Mouse (Mus musculus): ENCODE data around the gene Auts2. TPM values are rescaled to one million over a fixed set of nuclear protein-coding genes. Genes with fewer than 3 reads are reported as not detected.
A peak's percentile ranks its signal among the peaks of the same experiment; 100 is the strongest.

The Auts2 gene
- polyA plus RNA-seq, 1 experiment from 2014 or later, result 69.8 TPM

DNA sequence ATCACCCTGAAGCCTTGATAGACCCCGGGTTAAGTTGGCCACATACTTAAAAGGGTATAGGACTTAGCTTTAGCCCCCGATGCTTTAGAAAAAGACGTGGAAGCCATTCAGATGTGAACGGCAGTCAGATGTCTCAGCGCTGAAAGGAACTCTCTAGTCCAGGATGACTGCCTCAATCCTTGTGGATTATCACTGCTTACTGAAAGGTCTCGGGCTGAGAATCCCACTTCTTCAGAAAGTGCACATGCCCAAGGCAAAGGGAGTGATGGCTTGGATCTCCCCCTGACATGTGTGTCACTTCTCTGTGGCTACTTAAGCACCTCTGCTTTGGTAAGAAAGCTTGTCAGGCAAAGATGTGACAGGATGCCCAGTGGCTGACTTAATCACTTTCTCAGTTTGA, 450.4 kb downstream of the Auts2 start:
- peaks cover 22% of the 10 kb centered on the region for H3K4me1 ChIP-seq
- no peak for ATAC-seq (ENCODE audit: insufficient number of reproducible peaks, insufficient read depth, low FRiP score, low TSS enrichment, low read depth)
- no peak overlapping the region for H3K4me3 ChIP-seq
- no peak overlapping the region for H3K4me2 ChIP-seq
- no peak overlapping the region for H3K9ac ChIP-seq
- WGBS, result 64% methylated on average over 6 of the region's 6 CpGs
- H3K36me3 ChIP-seq, result peaks cover 3% of the 10 kb centered on the region; the same call in 1 of the 2 replicates
- H3K9me3 ChIP-seq, result no peaks in the 10 kb centered on the region
- H3K27me3 ChIP-seq, result no peaks in the 10 kb centered on the region
- H3K27ac ChIP-seq, result no peak overlapping the region

DNA sequence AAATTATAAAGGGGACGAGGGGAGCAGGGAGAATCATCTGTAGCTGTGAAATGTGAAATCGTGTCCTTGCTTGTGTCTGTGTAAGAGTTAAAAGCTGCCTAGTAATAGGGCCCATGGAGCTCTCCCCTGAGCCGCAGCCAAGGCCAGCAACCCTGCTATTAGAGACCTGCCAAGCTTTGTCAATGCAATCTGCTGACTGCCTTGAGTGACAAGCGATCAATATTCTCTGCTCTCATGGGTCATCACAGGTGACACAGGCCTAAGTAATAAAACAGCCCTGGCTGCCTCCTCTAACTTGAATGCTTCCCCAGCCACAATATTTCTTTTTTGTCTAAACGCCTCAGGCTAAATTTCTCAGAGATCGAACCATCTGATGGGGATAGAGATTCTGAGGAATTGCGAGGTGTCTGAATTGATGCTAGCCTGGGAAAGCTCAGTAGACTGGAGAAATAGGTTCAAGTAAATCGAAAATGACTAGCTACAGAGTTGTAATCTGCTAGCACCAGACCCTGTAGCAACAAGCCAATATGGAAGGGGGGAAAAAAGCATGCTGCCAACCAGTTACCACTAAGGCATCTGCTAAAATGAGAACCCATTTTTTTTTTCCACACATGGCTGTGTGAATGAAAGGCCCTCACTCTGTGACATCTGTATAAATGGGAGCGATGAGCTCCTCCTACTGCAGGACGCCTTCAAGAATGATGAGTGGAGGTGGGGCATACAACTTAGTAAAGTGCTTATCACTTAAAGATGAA, 453.5 kb downstream of the Auts2 start:
- 60% methylated on average over 10 of the region's 10 CpGs for WGBS
- Histone ChIP-seq H3K27me3 (no peaks in the 10 kb centered on the region), H3K9me3 (no peaks in the 10 kb centered on the region), H3K27ac (no peak overlapping the region), H3K4me3 (no peak overlapping the region), H3K4me2 (no peak overlapping the region), H3K9ac (no peak overlapping the region), H3K4me1 (peaks cover 27% of the 10 kb centered on the region), H3K36me3 (no peaks in the 10 kb centered on the region)
- no peak for ATAC-seq (ENCODE audit: insufficient number of reproducible peaks, insufficient read depth, low FRiP score, low TSS enrichment, low read depth)

DNA sequence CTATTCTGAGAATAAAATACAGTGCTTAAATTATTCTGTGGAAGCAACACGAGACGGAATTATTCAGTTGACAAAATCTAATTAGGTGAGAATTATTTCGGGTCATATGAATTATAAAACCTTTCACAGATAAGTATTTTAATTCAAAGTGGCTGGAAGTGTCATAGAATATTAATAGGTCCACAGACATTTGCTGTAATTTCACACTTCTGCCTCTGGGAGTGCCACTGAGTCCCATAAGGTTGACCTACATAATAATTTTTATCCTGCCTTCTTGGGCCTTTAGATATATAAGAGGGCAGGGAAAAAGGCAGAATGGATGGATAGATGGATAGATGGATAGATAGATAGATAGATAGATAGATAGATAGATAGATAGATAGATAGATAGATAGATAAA, 454.6 kb downstream of the Auts2 start:
- 87% methylated on average over 3 of the region's 3 CpGs for WGBS
- Histone ChIP-seq H3K36me3 (no peaks in the 10 kb centered on the region), H3K27me3 (no peaks in the 10 kb centered on the region), H3K4me2 (no peak overlapping the region), H3K4me3 (no peak overlapping the region), H3K9me3 (no peaks in the 10 kb centered on the region), H3K27ac (no peak overlapping the region), H3K4me1 (peaks cover 35% of the 10 kb centered on the region), H3K9ac (no peak overlapping the region)
- no peak for ATAC-seq (ENCODE audit: insufficient number of reproducible peaks, insufficient read depth, low FRiP score, low TSS enrichment, low read depth)

DNA sequence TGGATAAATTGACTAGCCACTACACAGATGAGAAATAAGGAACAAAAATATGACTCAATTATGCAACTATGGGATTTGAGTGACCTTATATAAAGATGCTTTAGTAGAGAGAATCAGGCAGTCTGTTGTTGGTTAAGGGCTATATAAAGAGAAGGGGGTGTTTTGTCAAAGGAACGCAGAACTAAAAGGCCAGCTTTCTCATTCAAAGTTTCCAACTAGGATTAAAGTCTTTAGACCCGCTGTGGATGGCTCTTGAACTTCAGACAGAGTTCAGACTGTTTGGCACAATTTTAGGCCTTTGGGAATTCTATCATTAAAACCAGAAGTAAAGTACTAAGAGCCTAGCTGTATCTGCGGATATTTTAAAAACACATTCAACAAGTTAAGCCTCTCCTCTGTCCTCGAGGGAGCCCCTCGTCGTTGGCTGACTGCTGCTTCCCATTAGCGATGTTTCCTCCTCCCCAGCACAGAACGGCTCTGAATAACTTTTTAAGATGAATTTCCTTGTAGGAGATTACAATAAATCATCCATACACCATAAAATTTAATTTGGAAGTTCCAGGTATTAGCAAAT, 459.3 kb downstream of the Auts2 start:
- Histone ChIP-seq H3K4me3 (no peak overlapping the region), H3K27me3 (no peaks in the 10 kb centered on the region), H3K9me3 (no peaks in the 10 kb centered on the region), H3K4me1 (peaks cover 34% of the 10 kb centered on the region), H3K36me3 (no peaks in the 10 kb centered on the region), H3K27ac (peak overlapping the region; percentile 44; the same call in 1 of the 2 replicates), H3K9ac (no peak overlapping the region), H3K4me2 (peak overlapping the region; percentile 20)
- 13% methylated on average over 8 of the region's 8 CpGs for WGBS
- peak; percentile 69; the same call in 1 of the 2 replicates for ATAC-seq (ENCODE audit: insufficient number of reproducible peaks, insufficient read depth, low FRiP score, low TSS enrichment, low read depth)

DNA sequence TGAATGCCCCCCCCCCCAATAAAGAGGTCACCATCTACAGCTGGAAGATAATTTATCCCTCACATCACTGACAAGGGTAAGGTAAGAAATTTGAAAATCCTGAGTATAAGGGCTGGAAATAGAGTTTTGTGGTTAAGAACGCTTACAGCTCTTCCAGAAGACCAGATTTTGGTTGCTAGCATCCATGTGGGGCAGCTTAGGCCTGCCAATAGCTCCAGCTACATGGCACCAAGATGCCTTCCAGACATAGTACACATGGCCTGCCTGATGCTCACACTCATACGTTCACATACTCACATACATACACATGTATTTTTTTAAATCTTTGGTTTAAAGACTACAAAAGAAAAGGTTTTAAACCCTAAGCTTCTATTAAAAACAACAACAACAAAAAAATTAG, 467.2 kb downstream of the Auts2 start:
- Histone ChIP-seq H3K27ac (peak overlapping the region; percentile 79; the same call in 1 of the 2 replicates), H3K4me3 (no peak overlapping the region), H3K4me2 (no peak overlapping the region), H3K36me3 (no peaks in the 10 kb centered on the region), H3K9ac (no peak overlapping the region), H3K9me3 (no peaks in the 10 kb centered on the region), H3K27me3 (no peaks in the 10 kb centered on the region), H3K4me1 (peaks cover 51% of the 10 kb centered on the region)
- no peak for ATAC-seq (ENCODE audit: insufficient number of reproducible peaks, insufficient read depth, low FRiP score, low TSS enrichment, low read depth)
- WGBS, result 43% methylated on average over 2 of the region's 2 CpGs

DNA sequence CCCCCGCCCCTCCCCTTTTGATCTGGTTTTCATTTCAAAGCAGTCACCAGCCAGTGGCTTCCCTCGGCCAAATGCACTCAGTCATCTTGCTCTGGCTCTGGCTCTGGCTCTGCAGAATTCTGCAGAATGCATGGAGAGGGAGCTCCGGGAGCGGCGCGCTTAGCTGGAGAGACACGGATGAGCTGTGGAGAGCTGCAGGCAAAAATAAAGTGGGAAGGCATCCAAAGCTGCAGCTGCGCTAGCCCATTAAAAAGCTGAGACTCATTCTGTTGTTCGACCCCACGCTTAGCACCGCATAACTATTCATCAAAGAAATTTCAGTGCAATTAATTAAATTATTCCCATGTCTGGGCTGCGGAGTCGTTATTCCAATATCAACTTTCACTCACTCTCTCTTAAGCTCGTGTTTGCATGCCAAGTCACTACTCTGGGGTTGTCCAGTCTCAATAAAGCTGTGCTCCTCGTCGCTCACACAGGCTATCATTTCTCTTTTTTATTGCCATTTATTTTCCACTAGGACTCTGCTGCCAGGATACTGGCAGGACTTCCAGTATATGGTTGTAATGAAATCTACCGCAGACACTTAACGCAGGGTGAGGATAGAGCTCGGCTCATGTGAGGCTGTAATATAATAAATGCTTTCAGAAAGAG, 468.3 kb downstream of the Auts2 start:
- ATAC-seq (ENCODE audit: insufficient number of reproducible peaks, insufficient read depth, low FRiP score, low TSS enrichment, low read depth), result peak; percentile 78
- Histone ChIP-seq H3K4me1 (peaks cover 51% of the 10 kb centered on the region), H3K36me3 (0 out of 2 replicates have a peak, but pooled peaks cover 5% of the 10 kb centered on the region), H3K27me3 (no peaks in the 10 kb centered on the region), H3K9me3 (no peaks in the 10 kb centered on the region; the same call in 1 of the 2 replicates), H3K4me2 (peak overlapping the region; percentile 51), H3K9ac (no peak overlapping the region), H3K27ac (peak overlapping the region; percentile 79), H3K4me3 (peak overlapping the region; percentile 6; the same call in 1 of the 2 replicates)
- WGBS, result 5% methylated on average over 19 of the region's 19 CpGs

DNA sequence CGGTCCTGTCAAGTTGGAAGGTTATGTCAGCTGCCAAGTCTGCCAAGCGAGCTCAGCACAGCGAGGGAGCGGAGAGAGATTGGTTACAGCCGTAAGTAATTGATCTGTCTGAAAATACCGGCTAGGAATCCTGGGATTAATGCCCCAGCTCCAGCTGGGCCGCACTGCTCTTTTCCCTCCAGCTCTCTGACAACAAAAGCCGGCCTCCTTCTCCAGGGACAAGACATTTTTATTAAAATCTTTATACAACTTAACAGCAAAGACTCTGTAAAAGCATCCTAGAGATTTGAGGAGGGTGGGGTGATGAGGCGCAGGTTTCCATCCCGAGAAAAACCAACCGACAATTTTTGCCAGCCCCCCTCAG, 468.8 kb downstream of the Auts2 start:
- no peaks in the 10 kb centered on the region for H3K27me3 ChIP-seq
- peak overlapping the region; percentile 79 for H3K27ac ChIP-seq
- H3K36me3 ChIP-seq, result 0 out of 2 replicates have a peak, but pooled peaks cover 5% of the 10 kb centered on the region
- 0 out of 2 replicates have a peak overlapping the region, but pooled peaks have one; percentile 6 for H3K4me3 ChIP-seq
- H3K9me3 ChIP-seq, result no peaks in the 10 kb centered on the region; the same call in 1 of the 2 replicates
- ATAC-seq (ENCODE audit: insufficient number of reproducible peaks, insufficient read depth, low FRiP score, low TSS enrichment, low read depth), result peak; percentile 78
- peaks cover 51% of the 10 kb centered on the region for H3K4me1 ChIP-seq
- 2% methylated on average over 11 of the region's 11 CpGs for WGBS
- peak overlapping the region; percentile 51 for H3K4me2 ChIP-seq
- H3K9ac ChIP-seq, result 0 out of 2 replicates have a peak overlapping the region, but pooled peaks have one; percentile 11

DNA sequence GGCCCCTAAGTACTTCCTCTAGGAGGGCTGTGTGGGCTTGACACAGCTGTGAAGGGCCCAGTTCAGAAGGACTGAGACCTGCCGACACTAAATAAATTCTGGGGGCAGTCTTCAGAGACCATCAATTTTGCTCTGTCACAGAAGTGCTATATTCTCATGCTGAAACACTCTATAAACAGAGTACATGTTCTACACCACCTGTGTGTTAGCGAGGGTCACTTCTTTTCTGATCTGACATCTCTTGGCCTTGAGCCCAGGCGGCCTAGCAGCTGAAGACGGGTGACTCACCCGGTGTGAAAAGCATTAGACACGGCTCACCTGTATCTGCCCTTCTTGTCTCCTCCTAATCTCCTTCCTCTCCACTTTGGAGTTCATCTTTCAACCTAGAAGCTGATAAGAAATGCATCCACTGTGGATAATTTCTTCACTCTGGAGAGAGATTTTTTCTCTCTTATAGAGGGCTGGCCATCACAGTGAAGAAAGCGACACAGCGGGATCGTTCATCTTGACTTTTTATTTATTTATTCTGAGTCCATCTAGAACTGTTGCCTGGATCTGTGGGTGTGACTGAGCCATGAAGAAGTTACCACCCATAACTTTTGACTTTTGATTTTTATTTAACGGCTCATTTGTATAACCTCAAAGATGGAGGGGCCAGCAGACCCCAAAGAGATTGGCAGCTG, 469.3 kb downstream of the Auts2 start:
- Histone ChIP-seq H3K36me3 (0 out of 2 replicates have a peak, but pooled peaks cover 5% of the 10 kb centered on the region), H3K9me3 (no peaks in the 10 kb centered on the region; the same call in 1 of the 2 replicates), H3K27ac (peak overlapping the region; percentile 79), H3K4me2 (peak overlapping the region; percentile 51), H3K9ac (0 out of 2 replicates have a peak overlapping the region, but pooled peaks have one; percentile 11), H3K27me3 (no peaks in the 10 kb centered on the region), H3K4me1 (peaks cover 51% of the 10 kb centered on the region), H3K4me3 (no peak overlapping the region)
- WGBS, result 22% methylated on average over 10 of the region's 10 CpGs
- ATAC-seq (ENCODE audit: insufficient number of reproducible peaks, insufficient read depth, low FRiP score, low TSS enrichment, low read depth), result no peak

DNA sequence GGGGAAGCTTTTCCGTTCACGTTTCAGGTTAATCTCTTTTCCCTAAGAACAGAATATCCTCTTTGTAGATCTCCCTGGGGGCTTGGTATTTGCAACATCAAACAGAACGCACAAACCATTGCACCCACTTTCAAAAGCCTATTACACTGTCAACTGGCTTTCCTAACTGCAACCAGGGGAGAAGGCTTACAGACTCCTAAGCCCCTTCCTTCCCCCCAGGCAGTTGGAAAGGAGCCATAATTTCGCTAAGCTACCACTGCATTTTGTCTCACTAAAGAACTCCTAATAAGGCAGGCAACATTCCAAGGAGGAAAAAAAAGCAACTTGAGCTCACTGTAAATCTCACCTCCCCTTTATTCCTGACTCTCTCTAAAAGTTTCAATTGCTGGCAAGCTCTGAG, 470.8 kb downstream of the Auts2 start:
- 0 out of 2 replicates have a peak overlapping the region, but pooled peaks have one; percentile 44 for H3K27ac ChIP-seq
- ATAC-seq (ENCODE audit: insufficient number of reproducible peaks, insufficient read depth, low FRiP score, low TSS enrichment, low read depth), result no peak
- 9% methylated on average over 4 of the region's 4 CpGs for WGBS
- no peak overlapping the region for H3K9ac ChIP-seq
- no peaks in the 10 kb centered on the region; the same call in 1 of the 2 replicates for H3K9me3 ChIP-seq
- H3K4me2 ChIP-seq, result no peak overlapping the region
- H3K27me3 ChIP-seq, result no peaks in the 10 kb centered on the region
- H3K36me3 ChIP-seq, result 0 out of 2 replicates have a peak, but pooled peaks cover 5% of the 10 kb centered on the region
- no peak overlapping the region for H3K4me3 ChIP-seq
- peaks cover 51% of the 10 kb centered on the region for H3K4me1 ChIP-seq

DNA sequence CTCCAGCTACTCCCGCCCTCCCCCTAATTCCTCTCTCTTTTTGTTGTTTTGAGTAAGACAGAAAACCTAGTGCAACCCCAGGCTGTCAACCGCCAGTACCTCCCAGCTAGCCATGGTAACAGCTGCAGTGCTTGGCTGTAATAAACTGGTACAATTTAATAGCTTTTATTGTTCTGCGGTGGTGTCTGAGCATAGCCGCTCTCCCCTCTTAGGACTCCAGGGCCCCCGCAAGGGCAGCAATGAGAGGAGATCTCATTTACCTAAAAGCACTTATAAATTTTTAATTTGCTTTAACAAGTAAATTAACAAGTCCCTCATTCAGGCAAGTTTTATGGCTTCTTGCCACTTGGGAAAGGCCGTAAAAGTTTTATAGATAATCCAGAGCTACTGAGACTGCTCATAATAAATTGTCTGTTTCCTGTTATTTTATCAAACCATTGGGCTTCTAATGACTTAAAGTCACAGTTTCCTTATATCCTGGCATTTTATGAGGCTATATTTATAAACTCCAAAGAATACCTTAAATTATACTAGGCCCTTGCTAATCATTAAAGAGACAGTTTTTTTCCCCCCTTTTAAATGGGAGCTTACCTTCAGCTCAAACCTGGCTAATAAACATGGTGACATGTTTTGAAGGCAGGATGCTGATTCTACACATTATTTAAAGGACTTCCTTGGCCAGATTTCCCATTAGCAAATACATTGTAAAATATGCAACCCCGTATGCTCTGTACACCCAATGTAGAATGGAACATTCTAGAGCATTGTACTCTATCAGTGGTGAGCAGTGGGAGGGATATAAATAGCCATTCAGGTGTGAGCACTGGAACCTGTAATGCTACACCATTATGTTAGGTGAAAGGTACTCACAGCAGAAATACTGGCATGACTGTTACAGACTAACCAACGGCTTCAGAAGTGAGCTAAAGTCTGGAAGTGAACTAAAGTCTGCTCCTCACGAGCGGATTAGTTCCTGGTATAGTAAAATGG, 475.1 kb downstream of the Auts2 start:
- no peak for ATAC-seq (ENCODE audit: insufficient number of reproducible peaks, insufficient read depth, low FRiP score, low TSS enrichment, low read depth)
- Histone ChIP-seq H3K27me3 (no peaks in the 10 kb centered on the region), H3K4me3 (no peak overlapping the region), H3K9me3 (no peaks in the 10 kb centered on the region; the same call in 1 of the 2 replicates), H3K4me2 (no peak overlapping the region), H3K9ac (no peak overlapping the region), H3K36me3 (0 out of 2 replicates have a peak, but pooled peaks cover 5% of the 10 kb centered on the region), H3K27ac (no peak overlapping the region), H3K4me1 (peaks cover 27% of the 10 kb centered on the region)
- WGBS, result 77% methylated on average over 10 of the region's 10 CpGs
